Mouse (Mus musculus) ES-E14 (cell line): Measurements from ENCODE around the gene Fam219b. TPM values are rescaled to one million over a fixed set of nuclear protein-coding genes. Genes with fewer than 3 reads are reported as not detected.

ENCODE experiments used
- DNase-seq: peaks from one replicate; pipeline ENCODE4 v3.0.0-alpha.2; 2013; ENCODE audit warnings: low read depth, low spot score
- H3K27ac ChIP-seq: 2 replicates; pipeline ENCODE4 v1.5.1; 2012; ENCODE audit warnings: low read depth, mild to moderate bottlenecking, low read length, moderate library complexity, mixed read lengths; ENCODE audit not compliant: poor library complexity, insufficient read depth, severe bottlenecking
- H3K36me3 ChIP-seq: 2 replicates; pipeline ENCODE4 v1.6.1; 2012; ENCODE audit warnings: mild to moderate bottlenecking, low read length, moderate library complexity, mixed read lengths; ENCODE audit not compliant: control insufficient read depth, poor library complexity, insufficient read depth, severe bottlenecking
- H3K4me1 ChIP-seq, 2 experiments: fragments of 150-350 bp in 1 of 2; sonication (generic) in 1 of 2; 2 replicates each; pipeline ENCODE4 v1.6.1; 2012; ENCODE audit warnings: low read length in 2 of 2, mild to moderate bottlenecking in 1 of 2, mixed read lengths in 1 of 2; ENCODE audit not compliant: control insufficient read depth in 2 of 2, insufficient read depth in 2 of 2, poor library complexity in 1 of 2
- H3K4me3 ChIP-seq, 2 experiments: fragments of 150-350 bp in 1 of 2; sonication (generic) in 1 of 2; 2 replicates each; pipeline ENCODE4 v1.5.1; 2012; ENCODE audit warnings: low read length in 2 of 2, low read depth in 1 of 2, mild to moderate bottlenecking in 1 of 2, mixed read lengths in 1 of 2; ENCODE audit not compliant: insufficient read depth in 1 of 2, poor library complexity in 1 of 2, severe bottlenecking in 1 of 2
- H3K9ac ChIP-seq: 2 replicates; pipeline ENCODE4 v1.6.1; 2012; ENCODE audit warnings: low read depth, mild to moderate bottlenecking, low read length, mixed read lengths; ENCODE audit not compliant: poor library complexity, insufficient read depth, severe bottlenecking
- H3K9me3 ChIP-seq: fragments of 150-350 bp; sonication (generic); 2 replicates; pipeline ENCODE4 v1.6.1; 2012; ENCODE audit warnings: low read depth, mild to moderate bottlenecking, low read length; ENCODE audit not compliant: control insufficient read depth, insufficient read depth
- CHD2 ChIP-seq: IDR thresholded peaks from 2 replicates; pipeline ENCODE4 v1.6.1; 2014; ENCODE audit warnings: mild to moderate bottlenecking, low read depth, low read length, inconsistent platforms
- HCFC1 ChIP-seq: IDR thresholded peaks from 2 replicates; pipeline ENCODE4 v1.6.1; 2012; ENCODE audit warnings: low read length, inconsistent platforms, borderline replicate concordance; ENCODE audit not compliant: insufficient read depth
- MAFK ChIP-seq: IDR thresholded peaks from 2 replicates; pipeline ENCODE4 v1.6.1; 2014; ENCODE audit warnings: mild to moderate bottlenecking, low read depth, low read length, inconsistent platforms; ENCODE audit not compliant: insufficient read depth
- ZC3H11A ChIP-seq: IDR thresholded peaks from 2 replicates; pipeline ENCODE4 v1.6.1; 2012; ENCODE audit warnings: low read depth, mild to moderate bottlenecking, inconsistent platforms, low read length, borderline replicate concordance
- ZNF384 ChIP-seq: IDR thresholded peaks from 2 replicates; pipeline ENCODE4 v1.6.1; 2012; ENCODE audit warnings: low read depth, low read length, inconsistent platforms
- in situ Hi-C, 2 experiments: fragments of 600-800 bp; cut with MboI; formaldehyde crosslinking; loops; one replicate each; pipeline ENCODE4 v1.15.1; 2025; ENCODE audit warnings: low sequenced_read_pairs in 2 of 2, inconsistent platforms in 1 of 2; ENCODE audit not compliant: unreplicated experiment in 2 of 2
- total RNA-seq: library from RNA; depleted of rRNA; stranded (reverse); fragments of 300-350 nt; gene quantifications from 2 replicates; pipeline ENCODE4 v1.2.3, GENCODE M21; 2012

Gene Fam219b
- total RNA-seq, 1 experiment, result 10.8 TPM

- DNase-seq, result no peak
- TF ChIP-seq HCFC1, result 0 out of 2 replicates have a peak, but pooled peaks have one; percentile 32
- no peak for TF ChIP-seq ZC3H11A
- H3K36me3 ChIP-seq, result no peaks in the 10 kb centered on the region; the same call in 1 of the 2 replicates
- peak within 1 kb of the TSS; percentile 74 for H3K27ac ChIP-seq
- H3K9ac ChIP-seq, result peak within 1 kb of the TSS; percentile 94
- H3K4me3 ChIP-seq, result peak within 1 kb of the TSS; percentile 84 to 87
- in situ Hi-C loops, result no loop called here
- H3K4me1 ChIP-seq, result peaks cover 12 to 21% of the 10 kb centered on the region in 2 experiments
- H3K9me3 ChIP-seq, result no peaks in the 10 kb centered on the region
These were observed 33.5 kb upstream of the Fam219b start, which contains the start of gene Rpp25 for GRCm38 (mm10) chr9:57503622-57504380. Gene Rpp25 (plus strand): TSS chr9:57504026.

- peak overlapping the region; percentile 74 for H3K27ac ChIP-seq
- no peaks in the 10 kb centered on the region for H3K9me3 ChIP-seq
- H3K4me1 ChIP-seq, result peaks cover 12 to 21% of the 10 kb centered on the region in 2 experiments
- in situ Hi-C loops, result no loop called here
- H3K9ac ChIP-seq, result peak overlapping the region; percentile 94
- TF ChIP-seq ZNF384 (no peak), ZC3H11A (no peak), CHD2 (no peak), MAFK (no peak), HCFC1 (no peak)
- no peaks in the 10 kb centered on the region; the same call in 1 of the 2 replicates for H3K36me3 ChIP-seq
- no peak for DNase-seq
- H3K4me3 ChIP-seq, result peak overlapping the region; percentile 84 to 87
These were observed 33.0 kb upstream of the Fam219b start for GRCm38 (mm10) chr9:57504381-57504700.

- in situ Hi-C loops, result no loop called here
- Histone ChIP-seq H3K4me3 (peak overlapping the region; percentile 84 to 87), H3K27ac (no peak overlapping the region; the same call in 1 of the 2 replicates), H3K9me3 (no peaks in the 10 kb centered on the region), H3K9ac (peak overlapping the region; percentile 94), H3K4me1 (peaks cover 12 to 24% of the 10 kb centered on the region in 2 experiments), H3K36me3 (no peaks in the 10 kb centered on the region; the same call in 1 of the 2 replicates)
- no peak for DNase-seq
- TF ChIP-seq HCFC1, result no peak
- TF ChIP-seq MAFK, result no peak
- no peak for TF ChIP-seq ZNF384
- no peak; the same call in 1 of the 2 replicates for TF ChIP-seq ZC3H11A
These were observed 32.4 kb upstream of the Fam219b start for GRCm38 (mm10) chr9:57504891-57505290.

- in situ Hi-C loops, result no loop called here
- TF ChIP-seq ZC3H11A, result no peak
- no peak for TF ChIP-seq CHD2
- no peak for TF ChIP-seq MAFK
- TF ChIP-seq HCFC1, result no peak
- TF ChIP-seq ZNF384, result no peak
- no peak for DNase-seq
- peak overlapping the region; percentile 14 to 84; a peak in 3 of 4 replicates for H3K4me3 ChIP-seq
- no peaks in the 10 kb centered on the region; the same call in 1 of the 2 replicates for H3K36me3 ChIP-seq
- peaks cover 12 to 26% of the 10 kb centered on the region in 2 experiments for H3K4me1 ChIP-seq
- peak overlapping the region; percentile 24; the same call in 1 of the 2 replicates for H3K27ac ChIP-seq
- H3K9me3 ChIP-seq, result no peaks in the 10 kb centered on the region
- H3K9ac ChIP-seq, result peak overlapping the region; percentile 94
These were observed 31.6 kb upstream of the Fam219b start for GRCm38 (mm10) chr9:57505700-57506099.

GRCm38 (mm10) chr9:57510577-57510976 lies 26.8 kb upstream of the Fam219b start:
- Histone ChIP-seq H3K27ac (peak overlapping the region; percentile 69), H3K9ac (no peak overlapping the region; the same call in 1 of the 2 replicates), H3K36me3 (no peaks in the 10 kb centered on the region), H3K9me3 (no peaks in the 10 kb centered on the region), H3K4me3 (peak overlapping the region; percentile 2 to 12; a peak in 1 of 4 replicates), H3K4me1 (peaks cover 5 to 13% of the 10 kb centered on the region in 2 experiments)
- in situ Hi-C loops, result no loop called here
- DNase-seq, result no peak
- no peak for TF ChIP-seq CHD2
- no peak for TF ChIP-seq ZNF384
- no peak for TF ChIP-seq MAFK
- no peak for TF ChIP-seq HCFC1
- TF ChIP-seq ZC3H11A, result no peak
